18 mouse cellular contexts compared by ENCODE assay signal in genomic region chr1:128692313-128692712, GRCm38 (mm10).
DNase-seq lines count a peak whose midpoint lies in the region; ATAC-seq and TF ChIP-seq lines count a peak whose summit lies in the region.
"Had no signal": no experiment of that assay in that cellular context is flagged by ENCODE, and none has a peak within 500 bp of the region (broad histone marks: within the 10 kb centered on the region; RNA-seq: fewer than 3 reads in every experiment).

No protein-coding gene starts in this region.

- 20% methylated on average over 8 of the region's 8 CpGs for WGBS in kidney, postnatal 0 days
- WGBS in hindbrain, postnatal 0 days = 15% methylated on average over 8 of the region's 8 CpGs
- WGBS in intestine, postnatal 0 days = 47% methylated on average over 8 of the region's 8 CpGs

- ATAC-seq in kidney, postnatal 0 days (replicated peaks; ENCODE audit: low FRiP score, low read depth) = no peak
- 0 out of 2 replicates have a peak, but pooled peaks have one; percentile 64 for ATAC-seq in hindbrain, postnatal 0 days
- ATAC-seq in intestine, postnatal 0 days = no peak
- ATAC-seq: CD4-positive, CD25-positive, alpha-beta regulatory T cell, adult 4 months; intestine, embryonic 15.5 days had no signal

- H3K27ac ChIP-seq in kidney, postnatal 0 days = no peak overlapping the region
- H3K27ac ChIP-seq in hindbrain, postnatal 0 days = no peak overlapping the region
- H3K27ac ChIP-seq in intestine, postnatal 0 days (ENCODE audit: low read depth, low read length) = no peak overlapping the region
- H3K27ac ChIP-seq: heart, embryonic 10.5 days; intestine, embryonic 15.5 days; lung, embryonic 15.5 days had no signal

- H3K27me3 ChIP-seq in kidney, postnatal 0 days (ENCODE audit: insufficient read depth, low read length) = no peaks in the 10 kb centered on the region
- no peaks in the 10 kb centered on the region for H3K27me3 ChIP-seq in hindbrain, postnatal 0 days (ENCODE audit: insufficient read depth, low read length)
- H3K27me3 ChIP-seq in intestine, postnatal 0 days (replicated peaks; ENCODE audit: control insufficient read depth, insufficient read depth, low read length) = no peaks in the 10 kb centered on the region
- H3K27me3 ChIP-seq: intestine, embryonic 15.5 days; lung, embryonic 15.5 days had no signal

- no peak for TF ChIP-seq CTCF in kidney, postnatal 0 days (IDR thresholded peaks at IDR 0.05; ENCODE audit: low read depth)
- no peak for TF ChIP-seq CTCF in hindbrain, postnatal 0 days (IDR thresholded peaks at IDR 0.05; ENCODE audit: low read depth)
- no peak for TF ChIP-seq CTCF in intestine, postnatal 0 days (IDR thresholded peaks at IDR 0.05; ENCODE audit: low read depth)

- H3K4me2 ChIP-seq in kidney, postnatal 0 days (ENCODE audit: low read length) = no peak overlapping the region
- no peak overlapping the region for H3K4me2 ChIP-seq in hindbrain, postnatal 0 days (ENCODE audit: low read depth, low read length)
- no peak overlapping the region for H3K4me2 ChIP-seq in intestine, postnatal 0 days (replicated peaks; ENCODE audit: low read depth)
- H3K4me2 ChIP-seq: intestine, embryonic 15.5 days; lung, embryonic 15.5 days had no signal

- intact Hi-C loops in gastrocnemius, postnatal 14 days (cut with DNase I; ENCODE audit: low total_unique reads) = no loop called here

- no peak overlapping the region for H3K9ac ChIP-seq in kidney, postnatal 0 days (ENCODE audit: low read depth, low read length)
- H3K9ac ChIP-seq in hindbrain, postnatal 0 days (replicated peaks; ENCODE audit: low read length) = no peak overlapping the region
- H3K9ac ChIP-seq in intestine, postnatal 0 days (ENCODE audit: low read depth, low read length) = no peak overlapping the region
- H3K9ac ChIP-seq: intestine, embryonic 15.5 days; lung, embryonic 15.5 days had no signal

- peak; percentile 47 for DNase-seq in kidney, postnatal 0 days (ENCODE audit: low spot score)
- no peak for DNase-seq in kidney, postnatal 36 days
- DNase-seq in embryo, embryonic 10 days (ENCODE audit: low spot score) = peak; percentile 37
- peak; percentile 61 for DNase-seq in embryo, embryonic 9.5 days (ENCODE audit: extremely low spot score)
- peak; percentile 50 for DNase-seq in hindbrain, postnatal 0 days (ENCODE audit: low spot score)
- DNase-seq in gastrocnemius, postnatal 14 days = no peak
- DNase-seq in right cerebral cortex, postnatal 4 days = no peak
- DNase-seq: adrenal gland, adult 8-10 months; cerebellum, adult 9-11 months; gastrocnemius, postnatal 10 days; heart, postnatal 14 days; right cerebral cortex, postnatal 14 days; thymus, postnatal 36 days had no signal

- H3K4me3 ChIP-seq in kidney, postnatal 0 days (replicated peaks; ENCODE audit: low read depth, low read length) = no peak overlapping the region
- H3K4me3 ChIP-seq in hindbrain, postnatal 0 days (ENCODE audit: low read length) = no peak overlapping the region
- no peak overlapping the region for H3K4me3 ChIP-seq in intestine, postnatal 0 days (ENCODE audit: low read depth, low read length)
- H3K4me3 ChIP-seq: heart, embryonic 10.5 days; intestine, embryonic 15.5 days; lung, embryonic 15.5 days had no signal

- H3K36me3 ChIP-seq in kidney, postnatal 0 days (ENCODE audit: insufficient read depth, low read length) = no peaks in the 10 kb centered on the region
- no peaks in the 10 kb centered on the region for H3K36me3 ChIP-seq in hindbrain, postnatal 0 days (ENCODE audit: insufficient read depth, low read length)
- no peaks in the 10 kb centered on the region for H3K36me3 ChIP-seq in intestine, postnatal 0 days (ENCODE audit: control insufficient read depth, insufficient read depth)
- H3K36me3 ChIP-seq: heart, embryonic 10.5 days; intestine, embryonic 15.5 days; lung, embryonic 15.5 days had no signal

- no peaks in the 10 kb centered on the region for H3K9me3 ChIP-seq in kidney, postnatal 0 days (replicated peaks; ENCODE audit: low read length)
- H3K9me3 ChIP-seq in hindbrain, postnatal 0 days (ENCODE audit: low read length) = no peaks in the 10 kb centered on the region
- H3K9me3 ChIP-seq in intestine, postnatal 0 days (ENCODE audit: control insufficient read depth) = no peaks in the 10 kb centered on the region
- H3K9me3 ChIP-seq: heart, embryonic 10.5 days; intestine, embryonic 15.5 days; lung, embryonic 15.5 days had no signal

- peaks cover 5% of the 10 kb centered on the region; the same call in 1 of the 2 replicates for H3K4me1 ChIP-seq in kidney, postnatal 0 days (replicated peaks; ENCODE audit: insufficient read depth, low read length)
- peaks cover 5% of the 10 kb centered on the region for H3K4me1 ChIP-seq in hindbrain, postnatal 0 days (ENCODE audit: insufficient read depth, low read length)
- H3K4me1 ChIP-seq in intestine, postnatal 0 days (replicated peaks; ENCODE audit: control insufficient read depth, insufficient read depth, low read length) = no peaks in the 10 kb centered on the region
- H3K4me1 ChIP-seq: intestine, embryonic 15.5 days had no signal

Comparison
In these comparisons a context has a peak if more than half of its experiments do, and no peak if none do; other contexts are left out.
1. DNase-seq: peak in kidney, postnatal 0 days (single experiment), embryo, embryonic 10 days (single experiment), embryo, embryonic 9.5 days (single experiment) and hindbrain, postnatal 0 days (single experiment); none in kidney, postnatal 36 days (0 of 2), gastrocnemius, postnatal 14 days (single experiment) and right cerebral cortex, postnatal 4 days (single experiment).